Mouse (Mus musculus) thymus, adult 2 months (tissue): ENCODE results near the gene Amh.

Experiments
- CTCF ChIP-seq: fragments of 200-500 bp; IDR thresholded peaks from 2 replicates; pipeline ENCODE4 v1.5.1; 2012; ENCODE audit warnings: mild to moderate bottlenecking, control low read depth, low read length, moderate library complexity, borderline replicate concordance; ENCODE audit not compliant: control insufficient read depth, poor library complexity, insufficient read depth; ENCODE audit errors: extremely low read depth
- POLR2A ChIP-seq: fragments of 200-500 bp; IDR thresholded peaks from 2 replicates; pipeline ENCODE4 v1.6.1; 2012; ENCODE audit warnings: mild to moderate bottlenecking, low read length, control low read depth, moderate library complexity; ENCODE audit not compliant: control insufficient read depth, poor library complexity, insufficient read depth; ENCODE audit errors: extremely low read depth

DNA sequence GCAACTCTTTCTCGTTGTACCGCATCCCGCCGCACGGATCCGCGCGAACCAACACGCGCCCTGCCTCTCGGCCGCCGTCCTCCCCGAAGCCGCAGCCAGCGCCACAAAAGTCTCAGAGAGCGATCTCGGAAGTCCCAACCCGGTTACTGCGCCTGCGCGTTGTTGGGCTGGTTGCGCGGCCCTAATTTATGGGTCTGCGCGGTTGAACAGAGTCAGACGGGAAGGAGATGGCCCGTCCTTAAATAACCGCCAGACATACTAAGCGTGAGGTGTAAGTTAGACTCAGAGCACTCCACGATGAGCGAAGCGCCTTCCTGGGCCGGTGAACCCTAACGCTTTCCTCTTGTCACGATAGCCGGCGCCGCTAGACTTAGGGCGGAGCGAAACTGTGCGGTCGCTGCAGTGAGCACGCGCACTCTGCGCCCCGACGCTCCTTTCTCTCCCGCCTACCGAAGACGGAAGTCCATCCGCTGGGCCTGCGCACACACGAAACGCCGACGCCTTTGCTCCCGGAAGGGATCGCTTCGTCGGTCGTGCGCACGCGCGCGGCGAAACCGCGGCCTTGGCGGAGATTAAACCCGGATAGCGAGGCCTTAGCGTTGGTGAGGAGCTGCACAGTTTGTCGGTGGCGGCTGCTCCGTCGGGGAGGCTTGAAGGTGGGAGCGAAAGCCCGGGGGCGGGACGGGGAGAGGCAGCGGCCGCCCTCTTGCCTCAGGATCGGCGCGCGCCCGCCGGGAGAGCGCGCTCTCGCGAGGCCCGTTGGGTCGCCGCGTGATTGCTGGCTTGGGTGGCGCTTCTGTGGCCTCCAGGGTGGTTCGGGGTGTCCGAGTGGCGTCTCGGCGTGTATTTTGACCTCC is 6.7 kb upstream of the Amh start, which contains the start of the genes Sf3a2 and Plekhj1:
- TF ChIP-seq POLR2A (peak; percentile 80), CTCF (peak; percentile 67; the same call in 1 of the 2 replicates)
